Mouse (Mus musculus) heart, adult 2 months (tissue): ENCODE measurements around the gene Eif4a1.

Source experiments
- CTCF ChIP-seq: fragments of 200-600 bp; IDR thresholded peaks from 2 replicates; pipeline ENCODE4 v1.8.1; 2022; ENCODE audit warnings: antibody characterized with exemption, mild to moderate bottlenecking, moderate library complexity
- POLR2A ChIP-seq: fragments of 200-500 bp; IDR thresholded peaks from 2 replicates; pipeline ENCODE4 v1.6.1; 2011; ENCODE audit warnings: mild to moderate bottlenecking, low read depth, low read length, control low read depth; ENCODE audit not compliant: insufficient read depth

GRCm38 (mm10) chr11:69633128-69633866 is 38.9 kb downstream of the Eif4a1 start:
- TF ChIP-seq CTCF: no peak
- no peak for TF ChIP-seq POLR2A
